Mouse (Mus musculus): ENCODE measurements around the gene Atp6v1g3. TPM values are rescaled to one million over a fixed set of nuclear protein-coding genes. Genes with fewer than 3 reads are reported as not detected.

The Atp6v1g3 gene
- polyA plus RNA-seq, 1 experiment from 2014 or later: not detected

GRCm38 (mm10) chr1:138328320-138328719 lies 54.8 kb downstream of the Atp6v1g3 start:
- Histone ChIP-seq H3K27me3 (no peaks in the 10 kb centered on the region), H3K9me3 (no peaks in the 10 kb centered on the region), H3K4me2 (replicated peaks) (peak overlapping the region; percentile 39), H3K36me3 (no peaks in the 10 kb centered on the region), H3K9ac (replicated peaks) (no peak overlapping the region), H3K4me1 (peaks cover 16% of the 10 kb centered on the region; the same call in 1 of the 2 replicates), H3K4me3 (no peak overlapping the region), H3K27ac (replicated peaks) (peak overlapping the region; percentile 26; the same call in 1 of the 2 replicates)
- ATAC-seq (ENCODE audit: low FRiP score, low read depth): peak; percentile 46; the same call in 1 of the 2 replicates
- 12% methylated on average over 12 of the region's 12 CpGs for WGBS

GRCm38 (mm10) chr1:138330556-138330955 lies 57.0 kb downstream of the Atp6v1g3 start:
- no peak for ATAC-seq (ENCODE audit: low FRiP score, low read depth)

GRCm38 (mm10) chr1:138331596-138331995 lies 58.1 kb downstream of the Atp6v1g3 start:
- H3K9ac ChIP-seq (replicated peaks): no peak overlapping the region
- no peaks in the 10 kb centered on the region for H3K36me3 ChIP-seq
- H3K4me1 ChIP-seq: peaks cover 7% of the 10 kb centered on the region; the same call in 1 of the 2 replicates
- no peak overlapping the region for H3K27ac ChIP-seq (replicated peaks)
- ATAC-seq (ENCODE audit: low FRiP score, low read depth): no peak
- no peaks in the 10 kb centered on the region for H3K9me3 ChIP-seq
- WGBS: 81% methylated on average over 4 of the region's 4 CpGs
- H3K27me3 ChIP-seq: no peaks in the 10 kb centered on the region
- no peak overlapping the region for H3K4me2 ChIP-seq (replicated peaks)
- H3K4me3 ChIP-seq: no peak overlapping the region

More at GRCm38 (mm10) chr1:138330556-138330955, 57.0 kb downstream of the Atp6v1g3 start:
- Histone ChIP-seq H3K4me3 (no peak overlapping the region), H3K27ac (replicated peaks) (no peak overlapping the region), H3K4me1 (peaks cover 17% of the 10 kb centered on the region; the same call in 1 of the 2 replicates), H3K9ac (replicated peaks) (no peak overlapping the region), H3K9me3 (no peaks in the 10 kb centered on the region), H3K4me2 (replicated peaks) (no peak overlapping the region), H3K36me3 (no peaks in the 10 kb centered on the region), H3K27me3 (no peaks in the 10 kb centered on the region)
- 89% methylated on average over 2 of the region's 2 CpGs for WGBS

GRCm38 (mm10) chr1:138334701-138335100 lies 61.2 kb downstream of the Atp6v1g3 start:
- Histone ChIP-seq H3K9ac (replicated peaks) (no peak overlapping the region), H3K4me2 (replicated peaks) (no peak overlapping the region), H3K36me3 (no peaks in the 10 kb centered on the region), H3K27me3 (no peaks in the 10 kb centered on the region), H3K4me1 (0 out of 2 replicates have a peak, but pooled peaks cover 2% of the 10 kb centered on the region), H3K4me3 (no peak overlapping the region), H3K9me3 (no peaks in the 10 kb centered on the region), H3K27ac (replicated peaks) (no peak overlapping the region)
- no peak for ATAC-seq (ENCODE audit: low FRiP score, low read depth)
- 61% methylated on average over 2 of the region's 2 CpGs for WGBS

GRCm38 (mm10) chr1:138337417-138337816 lies 63.9 kb downstream of the Atp6v1g3 start:
- no peak for ATAC-seq (ENCODE audit: low FRiP score, low read depth)
- Histone ChIP-seq H3K27ac (replicated peaks) (no peak overlapping the region), H3K9ac (replicated peaks) (no peak overlapping the region), H3K36me3 (no peaks in the 10 kb centered on the region), H3K9me3 (no peaks in the 10 kb centered on the region), H3K27me3 (no peaks in the 10 kb centered on the region), H3K4me1 (0 out of 2 replicates have a peak, but pooled peaks cover 2% of the 10 kb centered on the region), H3K4me2 (replicated peaks) (no peak overlapping the region), H3K4me3 (no peak overlapping the region)
- 86% methylated on average over 2 of the region's 2 CpGs for WGBS

Other genes with a start within 250 kb of the Atp6v1g3 start
- gene Ptprc, start 98.0 kb upstream of the Atp6v1g3 start, polyA plus RNA-seq (2016; fragmentation: Nextera tagmentation; extraction: Ambion mirVana): 1.2 and 1.3 TPM in 2 replicates